Mouse (Mus musculus) ES-Bruce4 (cell line): ENCODE data around the gene B3gnt6.

Experiments
- CTCF ChIP-seq: IDR thresholded peaks from one replicate; pipeline ENCODE4 v1.8.1; 2011; ENCODE audit warnings: low read depth, low read length
- POLR2A ChIP-seq: IDR thresholded peaks from one replicate; pipeline ENCODE4 v1.8.1; 2011; ENCODE audit warnings: low read length; ENCODE audit not compliant: insufficient read depth

DNA sequence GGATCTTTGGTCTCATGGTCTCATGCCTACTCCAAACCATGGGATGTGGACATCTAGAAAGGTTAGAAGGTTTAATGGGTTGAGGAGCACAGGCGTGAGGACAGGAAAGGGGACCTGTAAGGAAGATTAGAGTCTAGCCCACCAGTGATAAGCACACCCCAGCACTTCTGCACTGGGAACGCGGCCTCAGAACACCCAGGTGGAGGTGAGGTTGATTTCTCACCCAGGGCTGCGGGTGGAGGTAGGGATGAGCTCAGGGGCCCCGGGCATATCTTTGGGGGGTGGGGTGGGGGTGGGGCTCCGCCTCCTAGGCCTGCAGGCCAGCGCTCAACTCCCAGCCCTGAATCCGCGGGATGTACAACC is 21.7 kb downstream of the B3gnt6 start:
- TF ChIP-seq POLR2A (no peak), CTCF (no peak)
